8 mouse cellular contexts compared by ENCODE assay signal in genomic region chr1:82724339-82725025, GRCm38 (mm10). TPM values are rescaled to one million over a fixed set of nuclear protein-coding genes. Genes with fewer than 3 reads are reported as not detected.
DNase-seq lines count a peak whose midpoint lies in the region; ATAC-seq and TF ChIP-seq lines count a peak whose summit lies in the region.

Mff (plus strand) TSS chr1:82724890.

- ATAC-seq in activated CD4-positive, CD25-positive, alpha-beta regulatory T cell, adult 4 months, result peak; percentile 94

- TF ChIP-seq CTCF in cortical plate, adult 2 months (IDR thresholded peaks at IDR 0.05; ENCODE audit: extremely low read depth, insufficient read depth, low read length), result no peak

- peak; percentile 84 for DNase-seq in gastrocnemius, adult 8-10 months (ENCODE audit: low spot score in 2 of 2)
- peak; percentile 82 for DNase-seq in hindlimb bud, embryonic 11.5 days (ENCODE audit: extremely low spot score, low read depth, low spot score)
- peak; percentile 87 to 90 for DNase-seq in left cerebral cortex, adult 8-10 months (ENCODE audit: low spot score in 2 of 2)
- DNase-seq in right cerebral cortex, postnatal 10 days (ENCODE audit: low spot score in 2 of 2), result peak; percentile 96 to 97
- peak; percentile 88 for DNase-seq in urinary bladder, postnatal 25 days (ENCODE audit: low spot score)

- H3K27me3 ChIP-seq in megakaryocyte, embryonic 14.5 days (replicated peaks), result no peaks in the 10 kb centered on the region

- peak within 1 kb of the TSS; percentile 84 for H3K27ac ChIP-seq in cortical plate, adult 2 months (ENCODE audit: insufficient read depth, low read length)

- peaks cover 28% of the 10 kb centered on the region for H3K36me3 ChIP-seq in megakaryocyte, embryonic 14.5 days (replicated peaks; ENCODE audit: low read length)

- H3K4me3 ChIP-seq in cortical plate, adult 2 months (ENCODE audit: insufficient read depth, low read length), result peak within 1 kb of the TSS; percentile 85
- peak within 1 kb of the TSS; percentile 94 for H3K4me3 ChIP-seq in megakaryocyte, embryonic 14.5 days (replicated peaks)

- peak; percentile 82 for TF ChIP-seq POLR2A in cortical plate, adult 2 months (IDR thresholded peaks at IDR 0.05; ENCODE audit: extremely low read depth, insufficient read depth, low read length)

- H3K9me3 ChIP-seq in megakaryocyte, embryonic 14.5 days, result no peaks in the 10 kb centered on the region

- no peaks in the 10 kb centered on the region; the same call in 1 of the 2 replicates for H3K4me1 ChIP-seq in cortical plate, adult 2 months (ENCODE audit: control insufficient read depth, insufficient read depth, low read length)
- H3K4me1 ChIP-seq in megakaryocyte, embryonic 14.5 days, result peaks cover 37% of the 10 kb centered on the region

RNA-seq across cellular contexts. Expression of gene Mff, which starts in this region (rescaled TPM):
- 100 to 1,000 TPM in 1 of 2 experiments, 10 to 100 TPM in 1; 94.7 to 117 TPM for polyA plus RNA-seq in activated CD4-positive, CD25-positive, alpha-beta regulatory T cell, adult 4 months (2017; shearing (Covaris generic))
- polyA plus RNA-seq in cortical plate, adult 2 months (2012; rRNA removed), result 365 and 371 TPM in 2 replicates
- 100 to 1,000 TPM; 118 to 174 (median 140) TPM for total RNA-seq in gastrocnemius, adult 8-10 months (2022)
- total RNA-seq in left cerebral cortex, adult 8-10 months (2022), result 100 to 1,000 TPM; 250 to 309 (median 281) TPM
- 380 and 485 TPM in 2 replicates for polyA plus RNA-seq in megakaryocyte, embryonic 14.5 days (2012; ENCODE audit: insufficient read depth, low replicate concordance)

Comparison
In these comparisons a context has a peak if more than half of its experiments do, and no peak if none do; other contexts are left out.
1. Peak in every context shown above with its lines: DNase-seq, ATAC-seq, H3K4me3 ChIP-seq and H3K27ac ChIP-seq.